Mouse (Mus musculus) embryo, embryonic 11.5 days (tissue): ENCODE measurements around the gene Bcat2.
A peak's percentile ranks its signal among the peaks of the same experiment; 100 is the strongest.

Experiments
- DNase-seq: peaks from one replicate; pipeline ENCODE4 v3.0.0-alpha.2; 2012; ENCODE audit warnings: low read depth, low spot score

The Bcat2 gene

GRCm38 (mm10) chr7:45587631-45588592, 18.0 kb downstream of the Bcat2 start:
- DNase-seq = no peak

- peak; percentile 90 for DNase-seq
Observed at GRCm38 (mm10) chr7:45589173-45589572, 19.2 kb downstream of the Bcat2 start.

- no peak for DNase-seq
Observed at GRCm38 (mm10) chr7:45589898-45590297, 19.9 kb downstream of the Bcat2 start.

DNA sequence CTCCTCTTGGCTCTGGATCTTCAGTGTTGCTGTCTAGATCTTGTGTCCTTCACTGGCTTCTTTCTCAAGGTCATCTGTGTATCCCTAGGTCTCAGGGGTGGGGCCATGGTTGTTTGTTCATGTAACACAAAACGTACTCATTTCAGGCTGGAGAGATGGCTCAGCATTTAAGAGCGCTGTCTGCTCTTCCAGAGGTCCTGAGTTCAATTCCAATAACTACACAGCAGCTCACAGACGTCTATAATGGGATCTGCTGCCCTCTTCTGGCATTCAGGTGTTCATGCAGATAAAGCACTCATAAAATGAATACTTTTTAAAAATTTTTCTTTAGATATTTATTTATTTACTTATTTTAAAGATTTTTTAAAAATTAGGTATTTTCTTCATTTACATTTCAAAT, 20.9 kb downstream of the Bcat2 start:
- DNase-seq = no peak

DNA sequence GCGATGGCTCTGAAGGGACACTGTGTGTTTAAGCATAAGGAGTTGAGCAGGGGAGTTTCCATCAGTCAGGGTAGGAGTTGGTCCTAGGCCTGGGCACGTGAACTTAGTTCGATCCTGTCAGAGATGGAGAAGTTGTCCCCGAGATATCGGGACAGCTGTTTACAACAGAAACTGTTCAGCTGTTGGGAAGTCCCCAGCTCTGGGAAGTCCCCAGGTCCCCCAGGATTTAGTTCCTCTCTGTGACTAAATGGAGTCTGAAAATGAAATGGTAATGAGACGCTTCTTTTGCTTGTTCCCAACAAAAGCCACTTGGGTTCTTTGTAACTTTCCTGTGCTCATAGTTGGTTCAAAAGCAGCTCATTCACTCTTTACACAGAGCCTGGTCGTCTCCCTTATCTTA, 21.9 kb downstream of the Bcat2 start:
- DNase-seq = no peak

DNA sequence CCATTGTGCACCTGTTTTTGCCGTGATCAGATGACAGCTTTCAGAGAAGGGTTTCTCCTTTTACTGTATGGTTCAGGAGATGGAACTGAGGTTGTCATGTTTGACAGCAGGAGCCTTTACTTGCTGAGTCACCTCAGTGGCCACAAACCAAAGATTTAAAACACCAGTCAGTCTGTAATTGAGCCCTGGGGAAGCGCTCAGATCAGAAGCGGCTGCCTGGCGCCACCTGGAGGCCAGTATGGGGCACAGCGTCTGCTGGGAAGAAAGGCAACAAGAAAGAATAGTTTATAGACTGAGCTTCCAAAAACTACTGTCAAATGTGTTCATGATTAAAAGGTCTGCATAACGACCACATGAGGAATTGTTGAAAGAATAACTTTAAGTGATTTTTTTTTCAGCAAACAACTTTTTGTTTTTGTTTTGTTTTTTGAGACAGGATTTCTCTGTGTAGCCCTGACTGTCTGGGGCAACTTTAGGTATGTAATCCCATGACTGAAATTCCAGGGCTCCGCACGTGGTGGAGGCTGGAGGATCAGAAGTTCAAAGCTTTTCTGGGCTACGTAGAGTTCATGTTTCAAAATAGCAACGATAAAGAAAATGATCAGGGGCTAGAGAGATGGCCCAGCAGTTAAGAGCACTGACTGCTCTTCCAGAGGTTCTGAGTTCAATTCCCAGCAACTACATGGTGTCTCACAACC, 23.3 kb downstream of the Bcat2 start:
- DNase-seq = peak; percentile 46

DNA sequence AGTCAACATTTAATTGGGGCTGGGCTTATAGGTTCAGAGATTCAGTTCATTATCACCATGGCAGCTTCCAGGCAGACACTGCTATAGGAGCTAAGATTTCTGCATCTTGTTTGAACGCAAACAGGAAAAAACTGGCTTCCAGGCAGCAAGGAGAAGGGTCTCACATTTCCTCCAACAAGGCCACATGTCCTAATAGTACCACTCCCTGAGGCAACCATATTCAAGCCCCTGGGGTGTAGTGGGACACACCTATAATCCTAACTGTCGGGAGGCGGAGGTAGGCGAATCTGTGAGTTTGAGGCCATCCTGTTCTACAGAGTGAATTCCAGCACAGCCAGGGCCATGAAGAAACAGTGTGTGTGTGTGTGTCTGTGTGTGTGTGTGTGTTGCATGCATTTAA, 25.2 kb downstream of the Bcat2 start:
- no peak for DNase-seq

DNA sequence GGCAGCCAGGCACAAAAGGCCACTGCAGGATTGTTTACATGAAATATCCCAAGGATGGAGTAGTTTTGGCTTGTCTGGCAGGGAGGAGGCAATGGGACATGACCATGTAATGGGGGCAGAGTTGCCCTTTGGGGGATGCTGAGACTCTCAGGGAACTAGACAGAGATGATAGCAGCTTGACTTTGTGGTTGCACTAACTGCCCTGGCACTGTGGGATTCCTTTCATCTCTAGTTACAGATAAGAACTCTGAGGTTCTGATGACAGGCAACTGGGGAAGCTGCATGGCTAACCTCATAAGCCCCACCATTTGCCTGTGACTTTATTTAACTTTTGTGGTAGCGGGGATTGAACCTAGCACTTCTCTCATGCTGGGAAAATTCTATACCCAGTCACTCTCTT, 26.2 kb downstream of the Bcat2 start:
- DNase-seq = no peak

- no peak for DNase-seq
Observed at GRCm38 (mm10) chr7:45597013-45597412, 27.1 kb downstream of the Bcat2 start.

GRCm38 (mm10) chr7:45597527-45597926, 27.6 kb downstream of the Bcat2 start:
- DNase-seq = no peak

DNA sequence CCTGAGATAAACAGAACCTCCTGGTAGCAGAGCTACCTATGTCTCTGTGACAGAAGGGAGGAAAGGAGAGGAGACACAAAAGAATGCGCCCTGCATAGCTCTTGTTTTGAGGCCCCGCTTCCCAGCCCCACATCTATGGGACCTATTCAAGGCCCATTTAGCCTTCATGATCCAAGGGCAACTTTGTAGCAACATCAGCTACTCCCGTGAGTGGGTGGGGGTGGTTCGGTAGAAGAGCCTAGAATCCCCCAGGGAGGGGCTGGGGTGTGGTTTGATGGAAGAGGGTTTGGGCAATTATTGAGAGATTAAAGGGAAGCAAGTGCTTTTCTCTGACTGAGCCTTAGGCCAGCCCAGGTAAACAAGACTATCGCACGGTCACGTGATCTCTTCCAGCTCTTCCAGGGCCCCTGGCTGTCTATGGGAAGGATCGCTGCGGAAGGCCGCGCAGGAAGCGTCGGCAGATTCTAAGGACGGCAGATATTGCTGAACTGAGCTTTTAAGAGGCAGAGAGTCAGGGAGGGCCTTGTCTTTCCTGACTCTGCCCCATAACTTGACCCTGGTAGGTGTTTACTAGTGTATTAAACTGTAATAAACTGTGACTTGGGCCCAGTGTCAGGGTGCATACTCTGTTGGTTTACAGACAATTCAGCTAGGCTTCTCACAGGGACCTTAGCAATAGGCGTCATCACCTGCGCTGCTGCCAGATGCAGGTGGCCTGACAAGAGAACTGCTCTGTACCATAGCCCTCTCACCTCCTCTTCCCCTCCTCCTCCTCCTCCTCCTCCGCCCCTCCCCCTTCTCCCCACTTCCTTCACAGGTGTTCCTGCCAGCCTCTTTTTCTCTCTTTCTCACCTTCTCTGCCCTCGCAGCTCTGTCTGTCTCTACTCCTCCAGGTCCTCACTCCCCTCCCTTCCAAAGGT, 29.3 kb downstream of the Bcat2 start:
- DNase-seq = no peak

DNA sequence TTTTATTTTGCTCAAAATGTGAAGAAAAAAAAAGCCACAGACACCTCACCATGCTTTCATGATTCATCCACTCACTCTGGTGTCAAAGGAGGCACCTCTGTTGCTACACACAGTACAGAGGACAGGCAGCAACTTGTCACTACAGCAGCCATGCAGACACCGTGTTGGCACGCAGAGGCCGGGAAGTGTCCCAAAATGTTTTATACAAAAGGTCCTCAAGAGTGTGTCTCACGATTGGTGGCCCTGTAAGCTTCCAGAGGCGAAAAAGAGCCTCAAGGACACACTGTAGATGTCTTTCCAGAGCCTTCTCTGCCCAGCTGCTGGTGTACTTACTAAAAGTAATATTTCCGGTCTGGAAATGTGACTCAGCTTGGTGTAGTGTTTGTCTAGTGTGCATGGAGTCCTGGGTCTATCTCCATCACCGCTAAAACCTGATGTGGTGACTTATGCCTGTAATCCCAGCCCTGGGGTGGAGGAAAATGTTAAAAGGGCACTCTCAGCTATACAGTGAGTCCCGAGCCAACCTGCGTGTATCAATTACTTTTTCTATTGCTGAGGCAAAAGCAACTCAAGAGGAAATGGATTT, 35.8 kb downstream of the Bcat2 start:
- DNase-seq = no peak

DNA sequence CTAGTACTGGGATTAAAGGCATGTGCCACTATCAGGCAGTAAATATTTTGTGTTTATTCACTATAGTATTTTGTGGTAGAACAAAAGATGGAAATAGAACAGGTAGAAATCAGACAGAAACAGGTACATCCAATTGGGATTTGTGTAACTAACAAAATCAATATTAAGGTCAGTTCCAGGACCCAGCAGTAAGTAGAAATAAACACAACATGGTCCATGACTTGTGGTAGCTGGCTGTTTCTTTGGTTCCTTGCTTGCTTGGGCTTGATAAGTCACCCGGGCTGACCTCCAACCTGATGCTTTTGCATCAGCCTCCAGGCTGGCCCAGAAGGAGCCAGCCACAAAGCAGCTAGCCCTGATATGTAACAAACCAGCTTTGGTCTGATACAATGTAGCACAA, 39.6 kb downstream of the Bcat2 start:
- DNase-seq = no peak

- no peak for DNase-seq
Observed at GRCm38 (mm10) chr7:45616277-45616676, 46.3 kb downstream of the Bcat2 start.

DNA sequence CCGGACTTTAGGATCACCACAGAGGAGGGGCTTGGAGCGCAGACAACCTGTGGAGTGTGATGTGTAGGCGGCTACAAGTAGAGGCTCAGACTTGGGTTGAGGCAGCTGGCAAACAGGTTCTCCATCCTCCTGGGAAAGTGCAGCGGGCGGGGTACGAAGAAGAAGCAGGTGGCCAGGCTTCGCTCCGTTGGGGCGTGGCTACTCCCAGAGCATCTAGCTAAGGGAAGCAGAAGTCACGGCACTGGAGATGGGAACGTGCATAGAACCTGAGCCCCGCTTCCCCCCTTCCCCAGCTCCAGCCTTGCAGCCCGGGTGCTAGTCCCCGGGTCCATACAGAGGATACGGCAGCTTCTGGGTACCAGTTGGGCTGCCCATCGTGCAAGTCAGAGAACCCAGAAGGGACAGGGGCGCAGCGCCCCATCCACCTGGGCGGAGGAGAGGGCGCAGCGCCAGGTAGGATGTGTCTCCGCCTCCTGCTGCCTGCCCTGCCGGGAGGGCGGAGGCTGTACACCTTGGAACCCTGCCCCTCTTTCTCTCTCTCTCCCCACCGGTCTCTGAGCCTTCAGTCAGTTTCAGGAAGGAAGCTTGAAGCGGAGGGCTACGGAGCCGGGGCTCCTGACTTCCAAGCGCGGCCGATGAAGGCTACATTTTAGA, 47.2 kb downstream of the Bcat2 start, which contains the start of gene Fut1:
TSS of gene Fut1 (plus strand) at position 248 of the 654 bp plus-strand sequence.
- no peak for DNase-seq

GRCm38 (mm10) chr7:45618316-45618715, 48.4 kb downstream of the Bcat2 start:
- DNase-seq = no peak

- DNase-seq = no peak
Observed at GRCm38 (mm10) chr7:45619592-45619991, 49.6 kb downstream of the Bcat2 start.

DNA sequence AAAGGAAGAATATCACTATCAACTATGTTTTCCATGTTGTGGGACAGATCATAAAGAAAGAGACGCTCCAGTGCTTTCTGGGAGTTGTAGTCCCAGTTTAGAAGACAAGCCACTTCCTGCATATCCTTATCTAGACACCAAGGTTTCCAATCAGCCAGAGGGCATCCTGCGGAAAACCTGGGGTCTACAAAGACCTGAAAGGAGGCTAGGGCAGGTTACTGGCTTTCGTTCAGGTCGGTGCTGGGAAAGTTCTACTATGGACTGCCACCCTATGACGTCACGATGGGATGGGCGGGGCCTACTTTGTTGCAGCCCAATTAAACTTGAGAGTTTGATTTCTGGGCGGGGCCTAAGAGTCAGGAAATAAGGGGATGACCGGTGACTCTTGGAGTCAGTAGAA, 51.5 kb downstream of the Bcat2 start, which contains the start of gene Izumo1:
TSS of gene Izumo1 (plus strand) at position 369 of the 400 bp plus-strand sequence.
- no peak for DNase-seq

DNA sequence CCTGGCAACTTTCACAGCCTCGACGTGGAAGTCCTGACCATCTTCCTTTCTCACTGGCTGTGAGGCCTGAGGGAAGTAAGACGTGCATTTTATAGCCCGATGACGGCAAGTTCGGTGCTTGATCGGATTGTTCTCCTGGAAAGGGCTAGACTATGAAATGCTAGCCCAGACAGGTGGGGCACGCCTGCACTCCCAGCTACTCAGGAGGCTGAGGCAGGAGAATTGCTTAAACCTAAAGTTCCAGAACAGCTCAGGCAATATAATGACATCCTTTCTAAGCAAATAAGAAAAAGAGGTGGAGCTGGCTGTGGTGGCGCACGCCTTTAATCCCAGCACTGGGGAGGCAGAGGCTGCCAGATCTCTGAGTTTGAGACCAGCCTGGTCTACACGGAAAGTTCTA, 53.6 kb downstream of the Bcat2 start:
- DNase-seq = no peak

GRCm38 (mm10) chr7:45624718-45625117, 54.8 kb downstream of the Bcat2 start:
- DNase-seq = no peak

- no peak for DNase-seq
Observed at GRCm38 (mm10) chr7:45625481-45625880, 55.5 kb downstream of the Bcat2 start.
